Mouse (Mus musculus): ENCODE data around the gene Rhbdd1. TPM values are rescaled to one million over a fixed set of nuclear protein-coding genes. Genes with fewer than 3 reads are reported as not detected.
A peak's percentile ranks its signal among the peaks of the same experiment; 100 is the strongest.

Gene Rhbdd1
- polyA plus RNA-seq, 1 experiment from 2014 or later = 6.2 TPM

GRCm38 (mm10) chr1:82329954-82330247, 13.6 kb downstream of the Rhbdd1 start:
- 0 out of 2 replicates have a peak, but pooled peaks have one; percentile 49 for ATAC-seq

GRCm38 (mm10) chr1:82334506-82334905, 18.3 kb downstream of the Rhbdd1 start:
- Histone ChIP-seq H3K27ac (no peak overlapping the region), H3K9me3 (no peaks in the 10 kb centered on the region), H3K4me1 (replicated peaks) (peaks cover 4% of the 10 kb centered on the region), H3K36me3 (no peaks in the 10 kb centered on the region), H3K4me3 (replicated peaks) (no peak overlapping the region), H3K27me3 (no peaks in the 10 kb centered on the region), H3K4me2 (replicated peaks) (no peak overlapping the region), H3K9ac (replicated peaks) (no peak overlapping the region)
- 94% methylated on average over 3 of the region's 3 CpGs for WGBS
- no peak for ATAC-seq

More at GRCm38 (mm10) chr1:82329954-82330247, 13.6 kb downstream of the Rhbdd1 start:
- Histone ChIP-seq H3K36me3 (no peaks in the 10 kb centered on the region), H3K9me3 (no peaks in the 10 kb centered on the region), H3K4me2 (replicated peaks) (no peak overlapping the region), H3K9ac (replicated peaks) (no peak overlapping the region), H3K27me3 (no peaks in the 10 kb centered on the region), H3K4me3 (replicated peaks) (no peak overlapping the region), H3K4me1 (replicated peaks) (peaks cover 6% of the 10 kb centered on the region), H3K27ac (no peak overlapping the region)

- Histone ChIP-seq H3K4me1 (replicated peaks) (0 out of 2 replicates have a peak, but pooled peaks cover 6% of the 10 kb centered on the region), H3K27ac (no peak overlapping the region), H3K9ac (replicated peaks) (no peak overlapping the region), H3K4me3 (replicated peaks) (no peak overlapping the region), H3K9me3 (no peaks in the 10 kb centered on the region), H3K36me3 (no peaks in the 10 kb centered on the region), H3K27me3 (no peaks in the 10 kb centered on the region), H3K4me2 (replicated peaks) (no peak overlapping the region)
- ATAC-seq = no peak
- 87% methylated on average over 2 of the region's 2 CpGs for WGBS
Observed at GRCm38 (mm10) chr1:82353089-82353488, 36.8 kb downstream of the Rhbdd1 start.

GRCm38 (mm10) chr1:82353755-82354154, 37.5 kb downstream of the Rhbdd1 start:
- H3K9me3 ChIP-seq = no peaks in the 10 kb centered on the region
- no peak overlapping the region for H3K27ac ChIP-seq
- no peak for ATAC-seq
- no peaks in the 10 kb centered on the region for H3K27me3 ChIP-seq
- H3K36me3 ChIP-seq = no peaks in the 10 kb centered on the region
- 58% methylated on average over 2 of the region's 2 CpGs for WGBS
- H3K9ac ChIP-seq (replicated peaks) = no peak overlapping the region
- no peak overlapping the region for H3K4me3 ChIP-seq (replicated peaks)
- no peak overlapping the region for H3K4me2 ChIP-seq (replicated peaks)
- peaks cover 8% of the 10 kb centered on the region for H3K4me1 ChIP-seq (replicated peaks)

- WGBS = 67% methylated on average over 20 of the region's 20 CpGs
- H3K27me3 ChIP-seq = no peaks in the 10 kb centered on the region
- H3K9ac ChIP-seq (replicated peaks) = peak overlapping the region; percentile 39; the same call in 1 of the 2 replicates
- peak; percentile 70 for ATAC-seq
- no peak overlapping the region for H3K4me2 ChIP-seq (replicated peaks)
- H3K4me1 ChIP-seq (replicated peaks) = peaks cover 20% of the 10 kb centered on the region
- no peaks in the 10 kb centered on the region for H3K9me3 ChIP-seq
- no peak overlapping the region for H3K27ac ChIP-seq
- no peak overlapping the region for H3K4me3 ChIP-seq (replicated peaks)
- H3K36me3 ChIP-seq = no peaks in the 10 kb centered on the region
Observed at GRCm38 (mm10) chr1:82358871-82359647, 42.8 kb downstream of the Rhbdd1 start.

- H3K4me3 ChIP-seq (replicated peaks) = no peak overlapping the region
- no peak overlapping the region for H3K4me2 ChIP-seq (replicated peaks)
- H3K9ac ChIP-seq (replicated peaks) = no peak overlapping the region
- ATAC-seq = no peak
- WGBS = 90% methylated on average over 1 of the region's 1 CpGs
- no peaks in the 10 kb centered on the region for H3K27me3 ChIP-seq
- no peaks in the 10 kb centered on the region for H3K36me3 ChIP-seq
- no peak overlapping the region for H3K27ac ChIP-seq
- H3K4me1 ChIP-seq (replicated peaks) = peaks cover 24% of the 10 kb centered on the region
- H3K9me3 ChIP-seq = no peaks in the 10 kb centered on the region
Observed at GRCm38 (mm10) chr1:82359648-82360026, 43.4 kb downstream of the Rhbdd1 start.

GRCm38 (mm10) chr1:82361240-82361639, 45.0 kb downstream of the Rhbdd1 start:
- no peak for ATAC-seq
- WGBS = 89% methylated on average over 4 of the region's 4 CpGs
- Histone ChIP-seq H3K4me1 (replicated peaks) (peaks cover 30% of the 10 kb centered on the region), H3K4me2 (replicated peaks) (no peak overlapping the region), H3K36me3 (no peaks in the 10 kb centered on the region), H3K9ac (replicated peaks) (no peak overlapping the region), H3K9me3 (no peaks in the 10 kb centered on the region), H3K4me3 (replicated peaks) (no peak overlapping the region), H3K27me3 (no peaks in the 10 kb centered on the region), H3K27ac (no peak overlapping the region)

GRCm38 (mm10) chr1:82362165-82362564, 45.9 kb downstream of the Rhbdd1 start:
- ATAC-seq = no peak
- Histone ChIP-seq H3K4me1 (replicated peaks) (peaks cover 30% of the 10 kb centered on the region), H3K36me3 (no peaks in the 10 kb centered on the region), H3K9ac (replicated peaks) (no peak overlapping the region), H3K4me2 (replicated peaks) (no peak overlapping the region), H3K9me3 (no peaks in the 10 kb centered on the region), H3K4me3 (replicated peaks) (no peak overlapping the region), H3K27ac (no peak overlapping the region), H3K27me3 (no peaks in the 10 kb centered on the region)
- 90% methylated on average over 6 of the region's 6 CpGs for WGBS

- WGBS = 60% methylated on average over 7 of the region's 7 CpGs
- Histone ChIP-seq H3K4me2 (replicated peaks) (no peak overlapping the region), H3K4me3 (replicated peaks) (no peak overlapping the region), H3K9me3 (no peaks in the 10 kb centered on the region), H3K36me3 (no peaks in the 10 kb centered on the region), H3K9ac (replicated peaks) (no peak overlapping the region), H3K4me1 (replicated peaks) (peaks cover 26% of the 10 kb centered on the region), H3K27me3 (no peaks in the 10 kb centered on the region), H3K27ac (no peak overlapping the region)
- peak; percentile 46 for ATAC-seq
Observed at GRCm38 (mm10) chr1:82364047-82364446, 47.8 kb downstream of the Rhbdd1 start.

GRCm38 (mm10) chr1:82364468-82364867, 48.2 kb downstream of the Rhbdd1 start:
- no peak overlapping the region for H3K4me3 ChIP-seq (replicated peaks)
- no peak overlapping the region for H3K4me2 ChIP-seq (replicated peaks)
- no peak overlapping the region; the same call in 1 of the 2 replicates for H3K27ac ChIP-seq
- H3K36me3 ChIP-seq = no peaks in the 10 kb centered on the region
- no peaks in the 10 kb centered on the region for H3K9me3 ChIP-seq
- 58% methylated on average over 6 of the region's 6 CpGs for WGBS
- H3K9ac ChIP-seq (replicated peaks) = no peak overlapping the region
- no peaks in the 10 kb centered on the region for H3K27me3 ChIP-seq
- ATAC-seq = peak; percentile 43; the same call in 1 of the 2 replicates
- H3K4me1 ChIP-seq (replicated peaks) = peaks cover 23% of the 10 kb centered on the region

- Histone ChIP-seq H3K4me2 (replicated peaks) (no peak overlapping the region), H3K27me3 (no peaks in the 10 kb centered on the region), H3K9ac (replicated peaks) (no peak overlapping the region), H3K36me3 (no peaks in the 10 kb centered on the region; the same call in 1 of the 2 replicates), H3K4me1 (replicated peaks) (0 out of 2 replicates have a peak, but pooled peaks cover 5% of the 10 kb centered on the region), H3K4me3 (replicated peaks) (no peak overlapping the region), H3K9me3 (no peaks in the 10 kb centered on the region), H3K27ac (no peak overlapping the region)
- WGBS = 81% methylated on average over 5 of the region's 5 CpGs
- no peak for ATAC-seq
Observed at GRCm38 (mm10) chr1:82371636-82372428, 55.6 kb downstream of the Rhbdd1 start.

- no peaks in the 10 kb centered on the region for H3K9me3 ChIP-seq
- 96% methylated on average over 8 of the region's 8 CpGs for WGBS
- no peaks in the 10 kb centered on the region for H3K27me3 ChIP-seq
- no peak overlapping the region for H3K4me2 ChIP-seq (replicated peaks)
- H3K4me1 ChIP-seq (replicated peaks) = 0 out of 2 replicates have a peak, but pooled peaks cover 5% of the 10 kb centered on the region
- no peak overlapping the region for H3K9ac ChIP-seq (replicated peaks)
- no peaks in the 10 kb centered on the region; the same call in 1 of the 2 replicates for H3K36me3 ChIP-seq
- no peak overlapping the region for H3K27ac ChIP-seq
- ATAC-seq = no peak
- no peak overlapping the region for H3K4me3 ChIP-seq (replicated peaks)
Observed at GRCm38 (mm10) chr1:82373924-82374323, 57.7 kb downstream of the Rhbdd1 start.

Measured in midbrain, embryonic 13.5 days (tissue).